Mouse (Mus musculus): Measurements from ENCODE around the gene Mylk. TPM values are rescaled to one million over a fixed set of nuclear protein-coding genes. Genes with fewer than 3 reads are reported as not detected.

The Mylk gene
- total and polyA plus RNA-seq, 2 experiments from 2014 or later, result 3.7 to 20.1 TPM

- TF ChIP-seq CTCF (IDR thresholded peaks at IDR 0.05; ENCODE audit: low read depth), result no peak
- H3K4me3 ChIP-seq (ENCODE audit: low read length), result no peak overlapping the region
- no peaks in the 10 kb centered on the region for H3K9me3 ChIP-seq (ENCODE audit: low read length)
- no peak overlapping the region for H3K4me2 ChIP-seq (ENCODE audit: low read depth, low read length)
- H3K4me1 ChIP-seq (ENCODE audit: insufficient read depth, low read length), result no peaks in the 10 kb centered on the region
- WGBS, result 74% methylated on average over 1 of the region's 1 CpGs
- no peak for ATAC-seq
- no peaks in the 10 kb centered on the region for H3K27me3 ChIP-seq (ENCODE audit: insufficient read depth, low read length)
- H3K27ac ChIP-seq, result no peak overlapping the region
- DNase-seq (ENCODE audit: low spot score), result no peak
- H3K36me3 ChIP-seq (ENCODE audit: insufficient read depth, low read length), result no peaks in the 10 kb centered on the region
- H3K9ac ChIP-seq (replicated peaks; ENCODE audit: low read length), result no peak overlapping the region
These were observed 47.5 kb downstream of the Mylk start for GRCm38 (mm10) chr16:34792555-34792954.

DNA sequence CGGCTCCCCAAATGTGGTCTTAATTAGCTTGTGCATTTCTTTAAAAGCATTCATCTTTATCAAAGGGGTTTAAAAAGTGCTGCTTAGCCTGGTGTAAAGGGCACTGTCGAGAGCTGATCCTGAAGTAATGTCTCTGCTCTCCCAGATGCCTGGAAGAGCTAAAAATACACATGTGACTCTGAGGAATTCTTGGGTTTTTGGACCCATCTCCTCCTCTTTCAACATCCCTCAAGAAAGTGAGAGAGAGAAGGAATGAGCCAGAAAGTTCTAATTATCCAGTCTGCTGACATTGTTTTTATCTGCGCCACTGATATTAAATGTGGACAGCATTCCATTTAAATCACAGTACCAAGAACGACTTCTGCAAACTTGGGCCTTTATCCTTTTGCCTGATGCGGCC lies 48.0 kb downstream of the Mylk start:
- Histone ChIP-seq H3K36me3 (ENCODE audit: insufficient read depth, low read length) (no peaks in the 10 kb centered on the region), H3K27me3 (ENCODE audit: insufficient read depth, low read length) (no peaks in the 10 kb centered on the region), H3K27ac (no peak overlapping the region), H3K4me2 (ENCODE audit: low read depth, low read length) (no peak overlapping the region), H3K9me3 (ENCODE audit: low read length) (no peaks in the 10 kb centered on the region), H3K9ac (replicated peaks; ENCODE audit: low read length) (no peak overlapping the region), H3K4me1 (ENCODE audit: insufficient read depth, low read length) (no peaks in the 10 kb centered on the region), H3K4me3 (ENCODE audit: low read length) (no peak overlapping the region)
- ATAC-seq (no peak), DNase-seq (ENCODE audit: low spot score) (no peak)
- no peak for TF ChIP-seq CTCF (IDR thresholded peaks at IDR 0.05; ENCODE audit: low read depth)
- WGBS, result 68% methylated on average over 5 of the region's 5 CpGs

DNA sequence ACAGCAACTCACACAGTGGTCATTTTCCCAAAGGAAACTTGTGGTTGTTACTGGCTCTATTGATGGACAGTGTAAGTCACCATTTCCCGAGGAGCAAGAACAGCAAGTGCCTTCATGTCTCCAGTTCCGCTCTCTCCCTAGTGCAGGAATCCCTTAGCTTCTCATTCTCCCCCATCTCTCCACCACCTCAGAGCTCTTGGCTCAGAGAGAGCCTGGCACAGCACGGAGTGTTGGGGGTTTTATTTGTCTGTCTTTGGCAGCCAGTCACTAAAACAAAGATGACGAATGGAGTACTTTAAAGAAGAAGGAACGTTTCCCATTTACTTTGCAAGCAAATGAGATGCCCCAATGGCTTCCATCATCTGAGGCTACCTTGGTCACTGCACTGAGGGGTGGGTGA lies 56.2 kb downstream of the Mylk start:
- 65% methylated on average over 5 of the region's 5 CpGs for WGBS
- no peak for DNase-seq (ENCODE audit: low spot score)

DNA sequence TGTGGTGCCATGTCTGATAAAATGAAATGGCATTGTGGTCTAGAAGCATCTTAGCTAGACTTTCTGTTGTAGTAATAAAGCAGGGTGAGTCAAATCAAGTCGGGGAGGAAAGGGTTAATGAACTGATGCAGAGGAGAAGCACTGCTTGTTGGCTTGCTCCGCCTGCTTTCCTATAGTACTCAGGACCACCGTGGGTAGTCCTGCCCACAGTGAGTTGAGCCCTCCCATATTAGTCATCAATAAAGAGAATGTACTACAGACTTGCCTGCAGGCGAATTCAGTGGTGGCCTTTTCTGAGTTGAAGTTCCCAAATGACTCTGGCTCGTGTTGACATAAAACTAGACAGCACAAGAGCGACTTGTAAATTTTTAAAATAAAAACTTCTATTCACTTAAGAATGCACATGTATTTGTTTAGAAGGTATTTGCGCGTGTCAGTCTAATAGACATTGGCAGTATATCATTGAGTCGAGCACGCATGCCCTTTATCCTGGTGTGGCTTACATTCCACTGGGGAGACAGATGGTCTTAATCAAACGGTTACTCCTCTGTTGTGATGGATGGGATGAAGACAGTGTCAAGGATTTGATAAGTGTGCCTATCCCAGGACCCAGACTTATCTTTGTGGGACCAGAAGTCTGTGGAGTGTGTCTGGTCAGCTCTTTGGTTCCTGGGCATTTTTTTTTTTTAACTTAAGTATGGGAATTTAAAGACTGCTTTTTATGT lies 59.4 kb downstream of the Mylk start:
- TF ChIP-seq CTCF (IDR thresholded peaks at IDR 0.05; ENCODE audit: low read depth), result no peak
- Histone ChIP-seq H3K4me2 (ENCODE audit: low read depth, low read length) (no peak overlapping the region), H3K4me3 (ENCODE audit: low read length) (no peak overlapping the region), H3K9me3 (ENCODE audit: low read length) (0 out of 2 replicates have a peak, but pooled peaks cover 3% of the 10 kb centered on the region), H3K36me3 (ENCODE audit: insufficient read depth, low read length) (no peaks in the 10 kb centered on the region), H3K27ac (no peak overlapping the region), H3K27me3 (ENCODE audit: insufficient read depth, low read length) (no peaks in the 10 kb centered on the region), H3K9ac (replicated peaks; ENCODE audit: low read length) (no peak overlapping the region), H3K4me1 (ENCODE audit: insufficient read depth, low read length) (0 out of 2 replicates have a peak, but pooled peaks cover 4% of the 10 kb centered on the region)
- ATAC-seq, result no peak
- 60% methylated on average over 11 of the region's 11 CpGs for WGBS
- no peak for DNase-seq (ENCODE audit: low spot score)

More for the DNA sequence above, 56.2 kb downstream of the Mylk start:
- Histone ChIP-seq H3K27ac (no peak overlapping the region), H3K4me2 (ENCODE audit: low read depth, low read length) (no peak overlapping the region), H3K9ac (replicated peaks; ENCODE audit: low read length) (no peak overlapping the region), H3K27me3 (ENCODE audit: insufficient read depth, low read length) (no peaks in the 10 kb centered on the region), H3K4me3 (ENCODE audit: low read length) (no peak overlapping the region), H3K4me1 (ENCODE audit: insufficient read depth, low read length) (no peaks in the 10 kb centered on the region), H3K36me3 (ENCODE audit: insufficient read depth, low read length) (no peaks in the 10 kb centered on the region), H3K9me3 (ENCODE audit: low read length) (0 out of 2 replicates have a peak, but pooled peaks cover 3% of the 10 kb centered on the region)
- ATAC-seq, result no peak
- TF ChIP-seq CTCF (IDR thresholded peaks at IDR 0.05; ENCODE audit: low read depth), result no peak

DNA sequence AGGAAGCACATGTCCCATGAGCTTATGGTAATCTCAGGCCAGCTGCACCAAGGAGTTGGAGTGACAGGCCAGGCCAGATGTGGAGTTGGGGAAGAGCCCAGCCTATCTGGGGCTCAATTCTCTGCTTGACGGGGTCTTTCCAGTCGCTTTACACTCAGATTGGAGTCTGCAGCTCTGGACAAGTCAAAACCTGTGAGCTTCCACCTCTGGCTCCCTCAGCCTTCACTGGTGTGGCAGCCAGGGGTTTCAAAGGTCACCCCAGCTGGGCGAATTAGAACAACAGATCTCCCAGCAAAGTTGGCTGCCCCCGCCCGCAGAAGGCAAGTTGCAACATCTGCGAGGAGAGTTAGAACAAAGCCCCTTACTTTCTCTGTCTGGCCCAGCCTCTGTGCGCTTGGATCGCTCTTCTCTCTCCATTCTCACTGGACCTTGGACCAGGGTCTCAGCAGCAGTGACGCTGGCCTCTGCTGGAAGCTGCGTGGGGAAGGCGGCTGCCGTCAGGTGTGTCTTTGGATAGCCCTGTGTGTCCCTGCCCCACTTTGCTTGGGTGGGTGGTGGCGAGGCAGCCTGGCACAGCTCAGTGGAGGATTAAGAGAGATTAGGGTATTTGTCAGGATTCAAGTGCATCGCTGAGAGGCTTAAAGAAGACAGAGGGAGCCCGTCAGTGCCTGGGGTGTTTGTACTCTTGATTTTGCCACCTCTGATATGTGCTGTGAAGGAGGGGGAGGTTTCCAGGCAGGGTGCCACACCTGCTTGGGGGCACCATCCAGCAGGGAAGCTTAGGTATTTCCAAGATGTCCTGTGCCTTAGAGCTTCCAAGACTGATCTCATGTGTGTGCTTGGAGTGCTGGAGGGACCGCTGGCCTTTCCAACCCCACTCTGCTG lies 62.1 kb downstream of the Mylk start:
- DNase-seq (ENCODE audit: low spot score) (no peak), ATAC-seq (no peak)
- Histone ChIP-seq H3K9me3 (ENCODE audit: low read length) (no peaks in the 10 kb centered on the region), H3K27ac (no peak overlapping the region), H3K4me1 (ENCODE audit: insufficient read depth, low read length) (0 out of 2 replicates have a peak, but pooled peaks cover 4% of the 10 kb centered on the region), H3K36me3 (ENCODE audit: insufficient read depth, low read length) (no peaks in the 10 kb centered on the region), H3K9ac (replicated peaks; ENCODE audit: low read length) (no peak overlapping the region), H3K27me3 (ENCODE audit: insufficient read depth, low read length) (no peaks in the 10 kb centered on the region), H3K4me2 (ENCODE audit: low read depth, low read length) (0 out of 2 replicates have a peak overlapping the region, but pooled peaks have one; percentile 7), H3K4me3 (ENCODE audit: low read length) (no peak overlapping the region)
- 16% methylated on average over 16 of the region's 16 CpGs for WGBS
- no peak for TF ChIP-seq CTCF (IDR thresholded peaks at IDR 0.05; ENCODE audit: low read depth)

- H3K36me3 ChIP-seq (ENCODE audit: insufficient read depth, low read length), result no peaks in the 10 kb centered on the region
- 13% methylated on average over 11 of the region's 11 CpGs for WGBS
- ATAC-seq (no peak), DNase-seq (ENCODE audit: low spot score) (peak; percentile 22)
- peak overlapping the region; percentile 7; the same call in 1 of the 2 replicates for H3K4me2 ChIP-seq (ENCODE audit: low read depth, low read length)
- no peak overlapping the region for H3K4me3 ChIP-seq (ENCODE audit: low read length)
- no peak overlapping the region for H3K27ac ChIP-seq
- 0 out of 2 replicates have a peak, but pooled peaks cover 4% of the 10 kb centered on the region for H3K4me1 ChIP-seq (ENCODE audit: insufficient read depth, low read length)
- no peak for TF ChIP-seq CTCF (IDR thresholded peaks at IDR 0.05; ENCODE audit: low read depth)
- H3K27me3 ChIP-seq (ENCODE audit: insufficient read depth, low read length), result no peaks in the 10 kb centered on the region
- no peak overlapping the region for H3K9ac ChIP-seq (replicated peaks; ENCODE audit: low read length)
- no peaks in the 10 kb centered on the region for H3K9me3 ChIP-seq (ENCODE audit: low read length)
These were observed 62.8 kb downstream of the Mylk start for GRCm38 (mm10) chr16:34807768-34808275.
